Mouse (Mus musculus) v-Abl transformed pro-B cells (cell line): ENCODE measurements at regions not wholly inside any gene's neighbourhood (a gene's known extent, or its start where the extent isn't known, plus 50 kb on each side); places are given as distances from the start of the nearest gene placed in this dataset.
"Not testable (repeated sequence)": the region's sequence is repeated elsewhere in the genome, so short reads cannot be mapped to it uniquely, and the experiment has no call there.

Experiments used
- in situ Hi-C, 2 experiments: fragments of 400-800 bp; cut with MboI; formaldehyde crosslinking; loops; one replicate each; pipeline ENCODE4 v1.15.1; 2025; ENCODE audit not compliant: unreplicated experiment in 2 of 2

DNA sequence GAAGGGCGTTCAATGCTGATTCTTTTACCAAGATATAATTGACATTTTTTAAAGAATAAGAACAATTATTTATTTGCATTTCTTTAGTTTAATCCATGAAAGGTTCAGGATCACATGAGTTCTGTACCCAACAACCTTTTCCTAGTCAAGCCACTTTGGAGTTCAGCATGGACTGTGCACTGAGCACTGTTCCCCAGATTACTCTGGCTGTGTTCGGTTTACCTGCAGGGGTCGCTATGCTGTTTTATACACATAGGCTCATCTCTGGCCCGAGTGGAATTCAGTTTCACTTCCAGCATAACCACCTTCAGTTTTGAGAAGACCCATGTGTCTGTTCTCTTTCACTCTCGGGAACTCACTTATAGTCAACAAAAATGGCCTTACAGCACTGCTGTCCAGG, 93.5 kb upstream of the Smarcad1 start:
- in situ Hi-C loops = not testable (repeated sequence)

DNA sequence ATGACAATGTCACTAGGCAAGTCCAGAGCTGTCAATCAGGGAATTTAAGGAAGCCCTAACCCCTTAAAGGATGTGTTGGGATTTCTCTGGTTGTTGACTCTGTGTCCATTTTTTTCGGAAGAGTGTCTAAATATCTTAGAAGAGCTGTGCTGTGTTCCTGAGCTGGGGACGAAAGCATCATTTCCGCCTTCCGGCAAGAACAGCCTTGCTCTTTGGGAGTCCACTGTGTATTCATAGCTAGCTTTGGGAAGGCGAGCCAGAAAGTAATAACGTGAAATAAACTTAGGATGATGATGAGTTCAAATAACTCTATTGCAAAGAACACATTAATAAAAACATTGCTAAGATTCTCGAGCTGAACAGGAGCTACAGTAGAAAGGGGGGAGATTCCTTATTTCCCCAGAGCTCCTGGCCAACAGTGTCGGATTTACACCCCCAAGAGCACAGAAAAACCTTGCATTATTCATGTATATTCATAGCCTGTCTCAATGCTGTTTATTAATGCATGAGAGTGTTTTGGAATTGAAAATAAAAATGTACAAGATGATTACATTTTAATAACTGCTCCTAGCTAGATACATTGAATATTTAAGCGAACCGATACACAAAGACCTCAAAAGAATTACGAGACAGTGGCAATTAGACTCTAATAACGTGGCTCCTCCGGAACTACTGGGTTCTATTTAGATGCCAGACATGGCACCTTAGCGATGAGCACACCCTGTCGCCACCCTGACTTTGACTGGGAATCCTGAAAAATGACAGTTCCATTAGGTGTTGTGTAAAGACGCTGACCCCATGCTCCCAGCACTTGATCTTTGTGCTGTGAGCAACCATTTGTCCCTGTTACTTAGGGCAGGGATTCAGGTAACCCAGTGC, 80.5 kb upstream of the Smarcad1 start:
- in situ Hi-C loops = no loop called here

DNA sequence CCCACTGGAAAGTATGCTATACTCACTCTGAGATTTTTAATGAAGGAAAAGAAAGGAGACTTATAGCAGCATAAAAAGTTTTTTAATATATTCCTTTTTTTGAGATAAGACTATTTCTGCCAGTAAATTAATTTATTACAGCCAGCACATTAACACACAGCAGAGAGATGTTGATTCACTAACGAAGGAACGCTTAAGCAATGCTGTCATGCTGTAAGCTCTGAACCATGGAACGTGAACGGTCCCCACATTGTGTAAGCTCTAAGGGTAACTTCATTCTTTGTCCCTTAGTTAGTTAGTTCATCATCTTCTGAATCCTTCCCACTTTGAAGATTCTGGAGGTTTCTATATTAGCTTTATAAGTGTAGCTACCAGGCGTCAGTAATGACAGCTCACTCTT, 79.8 kb upstream of the Smarcad1 start:
- in situ Hi-C loops = no loop called here

DNA sequence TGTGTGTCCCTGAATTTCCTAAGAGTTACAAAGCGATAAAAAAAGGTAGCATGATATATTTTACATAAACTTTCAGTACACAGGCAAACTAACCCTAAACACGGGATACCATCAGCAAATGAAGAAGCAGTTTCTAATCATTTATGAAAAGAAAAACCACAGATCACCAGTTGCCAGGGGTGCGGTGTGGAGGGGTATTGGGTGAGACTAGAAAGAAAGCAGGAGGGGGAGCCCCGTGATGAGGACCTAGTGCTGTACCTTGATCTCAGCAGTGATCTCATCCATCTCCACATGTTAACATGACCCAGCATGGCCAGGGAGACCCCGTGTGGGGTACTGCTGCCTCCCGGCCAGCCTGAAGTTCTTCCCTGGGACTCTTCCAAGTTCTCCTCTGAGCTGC, 77.7 kb upstream of the Smarcad1 start:
- in situ Hi-C loops = no loop called here

DNA sequence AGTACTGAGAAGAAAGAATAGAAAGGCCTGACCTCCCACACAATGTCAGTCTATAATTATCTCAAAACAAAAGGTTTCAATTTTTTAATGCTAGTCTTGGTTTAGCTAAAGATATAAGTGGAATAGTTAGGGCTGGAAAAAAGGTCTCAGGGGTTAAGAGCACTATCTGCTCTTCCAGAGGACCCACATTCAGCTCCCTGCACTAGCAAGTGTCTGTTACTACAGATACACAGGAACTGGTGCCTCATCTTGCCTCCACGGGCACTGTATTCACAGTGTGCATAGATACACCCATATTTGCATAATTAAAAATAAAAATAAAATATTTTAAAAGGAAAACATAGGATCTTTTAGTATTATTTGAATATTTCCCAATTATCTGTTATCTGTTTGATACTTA, 77.2 kb upstream of the Smarcad1 start:
- in situ Hi-C loops = no loop called here

DNA sequence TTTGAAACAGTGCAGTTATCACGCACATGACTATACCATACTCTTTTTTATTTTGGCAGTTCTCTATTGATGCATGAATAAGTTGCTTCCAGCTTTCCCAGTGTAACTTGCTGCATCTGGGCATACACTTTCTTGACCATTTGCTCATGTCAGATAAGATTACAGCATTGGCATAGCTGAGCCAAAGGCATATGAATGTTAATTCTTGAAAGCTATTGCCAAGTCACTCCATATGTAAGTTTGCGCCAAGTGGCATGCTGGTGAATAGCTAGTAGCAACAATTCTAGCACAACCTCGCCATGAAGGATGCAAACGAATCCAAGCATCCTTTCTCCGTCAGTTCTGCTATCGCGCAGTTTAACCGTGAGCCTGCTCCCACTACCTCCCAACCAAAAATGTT, 72.2 kb upstream of the Smarcad1 start:
- in situ Hi-C loops = loop anchor here in 1 of 2 experiments (10.0 kb wide), 1 partner anchor 485 kb away; no protein-coding TSS in a partner anchor

DNA sequence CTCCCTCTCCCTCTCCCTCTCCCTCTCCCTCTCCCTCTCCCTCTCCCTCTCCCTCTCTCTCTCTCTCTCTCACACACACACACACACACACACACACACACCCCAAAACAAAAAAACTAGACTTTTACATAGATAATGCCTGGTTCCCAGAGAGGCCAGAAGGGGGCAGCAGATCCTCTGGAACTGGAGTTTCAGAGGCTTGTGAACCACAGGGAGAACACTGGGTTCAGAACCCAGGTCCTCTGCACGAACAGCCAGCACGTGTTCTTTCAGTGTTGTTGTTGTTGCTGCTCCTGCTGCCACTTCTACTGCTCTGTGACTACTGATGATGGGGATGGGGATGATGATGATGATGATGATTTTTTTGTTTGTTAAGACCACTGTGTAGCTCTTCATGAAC, 68.4 kb upstream of the Smarcad1 start:
- in situ Hi-C loops = loop anchor here in 1 of 2 experiments (10.0 kb wide), 1 partner anchor 481 kb away; no protein-coding TSS in a partner anchor

DNA sequence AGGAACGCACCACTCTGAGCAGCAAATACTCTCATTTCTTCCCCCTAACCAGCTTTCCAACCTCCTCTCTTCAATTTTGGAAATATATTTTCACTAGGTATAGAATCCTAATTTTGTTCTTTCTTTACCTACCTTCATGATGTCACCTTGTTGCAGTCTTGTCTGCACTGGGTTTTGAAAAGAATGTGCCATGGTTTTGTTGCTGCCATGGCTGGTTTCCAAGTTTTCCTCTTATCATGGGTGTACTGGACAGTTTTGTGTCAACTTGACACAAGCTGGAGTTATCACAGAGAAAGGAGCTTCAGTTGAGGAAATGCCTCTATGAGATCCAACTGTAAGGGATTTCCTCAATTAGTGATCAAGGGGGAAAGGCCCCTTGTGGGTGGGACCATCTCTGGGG, 67.9 kb upstream of the Smarcad1 start:
- in situ Hi-C loops = loop anchor here in 1 of 2 experiments (10.0 kb wide), 1 partner anchor 480 kb away; no protein-coding TSS in a partner anchor

DNA sequence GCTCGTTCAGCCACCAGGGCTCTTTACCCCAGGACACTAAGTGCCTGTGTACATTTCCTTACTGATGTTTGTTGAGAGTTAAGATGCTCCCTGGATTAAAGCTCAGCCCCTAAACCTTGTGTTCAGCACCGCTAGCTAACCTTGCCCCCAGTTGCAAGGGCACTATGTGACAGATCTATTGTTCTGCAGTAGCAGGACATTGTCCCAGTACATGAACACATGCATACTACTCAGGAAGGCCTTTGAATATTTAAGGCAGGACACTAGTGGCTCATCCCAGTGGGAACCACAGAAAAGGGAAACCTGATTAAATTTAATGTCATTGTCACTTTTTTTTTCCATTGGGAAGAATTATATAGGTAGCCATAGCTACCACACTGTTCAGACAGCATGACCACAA, 60.3 kb upstream of the Smarcad1 start:
- in situ Hi-C loops = loop anchor here in 1 of 2 experiments (10.0 kb wide), 1 partner anchor 1543 kb away; no protein-coding TSS in a partner anchor
